In genomic region chr11:96075177-96075508, GRCm38 (mm10) we compare ENCODE assay signal across 9 mouse cellular contexts. TPM values are rescaled to one million over a fixed set of nuclear protein-coding genes. Genes with fewer than 3 reads are reported as not detected.
A peak's percentile ranks its signal among the peaks of the same experiment; 100 is the strongest.
DNase-seq lines count a peak whose midpoint lies in the region; ATAC-seq and TF ChIP-seq lines count a peak whose summit lies in the region.
"Had no signal": no experiment of that assay in that cellular context is flagged by ENCODE, and none has a peak within 500 bp of the region (broad histone marks: within the 10 kb centered on the region; RNA-seq: fewer than 3 reads in every experiment).

No protein-coding gene starts in this region.

- H3K4me2 ChIP-seq in heart, embryonic 13.5 days = peak overlapping the region; percentile 74
- H3K4me2 ChIP-seq in hindbrain, postnatal 0 days (ENCODE audit: low read depth, low read length) = peak overlapping the region; percentile 86
- peak overlapping the region; percentile 86 for H3K4me2 ChIP-seq in midbrain, embryonic 15.5 days

- peaks cover 27% of the 10 kb centered on the region for H3K4me1 ChIP-seq in heart, embryonic 13.5 days
- H3K4me1 ChIP-seq in hindbrain, postnatal 0 days (ENCODE audit: insufficient read depth, low read length) = no peaks in the 10 kb centered on the region
- peaks cover 22% of the 10 kb centered on the region for H3K4me1 ChIP-seq in midbrain, embryonic 15.5 days

- H3K9ac ChIP-seq in heart, embryonic 13.5 days = peak overlapping the region; percentile 95
- H3K9ac ChIP-seq in hindbrain, postnatal 0 days (replicated peaks; ENCODE audit: low read length) = peak overlapping the region; percentile 84
- peak overlapping the region; percentile 88 for H3K9ac ChIP-seq in midbrain, embryonic 15.5 days

- no peaks in the 10 kb centered on the region for H3K27me3 ChIP-seq in heart, embryonic 13.5 days (replicated peaks)
- H3K27me3 ChIP-seq in C2C12 (ENCODE audit: control insufficient read depth, insufficient read depth, insufficient read length) = no peaks in the 10 kb centered on the region
- H3K27me3 ChIP-seq in hindbrain, postnatal 0 days (ENCODE audit: insufficient read depth, low read length) = no peaks in the 10 kb centered on the region
- H3K27me3 ChIP-seq in midbrain, embryonic 15.5 days (replicated peaks) = no peaks in the 10 kb centered on the region

- peaks cover 30% of the 10 kb centered on the region for H3K36me3 ChIP-seq in heart, embryonic 13.5 days
- H3K36me3 ChIP-seq in C2C12 (ENCODE audit: control insufficient read depth, insufficient read depth) = peaks cover 23% of the 10 kb centered on the region
- peaks cover 5% of the 10 kb centered on the region; the same call in 1 of the 2 replicates for H3K36me3 ChIP-seq in hindbrain, postnatal 0 days (ENCODE audit: insufficient read depth, low read length)
- peaks cover 7% of the 10 kb centered on the region; the same call in 1 of the 2 replicates for H3K36me3 ChIP-seq in midbrain, embryonic 15.5 days (replicated peaks)

- peak overlapping the region; percentile 84 for H3K4me3 ChIP-seq in heart, embryonic 13.5 days
- H3K4me3 ChIP-seq in C2C12 (ENCODE audit: insufficient read depth, poor library complexity, severe bottlenecking) = peak overlapping the region; percentile 87
- peak overlapping the region; percentile 88 for H3K4me3 ChIP-seq in hindbrain, postnatal 0 days (ENCODE audit: low read length)
- peak overlapping the region; percentile 89 for H3K4me3 ChIP-seq in midbrain, embryonic 15.5 days

- H3K79me2 ChIP-seq in C2C12 (ENCODE audit: control insufficient read depth, insufficient read depth) = peaks cover 31% of the 10 kb centered on the region

- H3K27ac ChIP-seq in heart, embryonic 13.5 days (replicated peaks) = peak overlapping the region; percentile 89
- H3K27ac ChIP-seq in hindbrain, postnatal 0 days = peak overlapping the region; percentile 93
- H3K27ac ChIP-seq in midbrain, embryonic 15.5 days = peak overlapping the region; percentile 80

- 0% methylated on average over 15 of the region's 15 CpGs for WGBS in heart, embryonic 13.5 days
- WGBS in hindbrain, postnatal 0 days = under 1% methylated on average over 15 of the region's 15 CpGs
- WGBS in midbrain, embryonic 15.5 days = under 1% methylated on average over 15 of the region's 15 CpGs

- DNase-seq in heart, adult 8-10 months (ENCODE audit: low spot score) = no peak
- DNase-seq in hindbrain, postnatal 0 days (ENCODE audit: low spot score) = no peak
- DNase-seq in gastrocnemius, postnatal 36 days = no peak
- DNase-seq in ovary, postnatal 10 days (ENCODE audit: low spot score) = no peak

- TF ChIP-seq CTCF in C2C12 (IDR thresholded peaks at IDR 0.05; ENCODE audit: control insufficient read depth, insufficient read depth, insufficient read length) = no peak
- no peak for TF ChIP-seq CTCF in hindbrain, postnatal 0 days (IDR thresholded peaks at IDR 0.05; ENCODE audit: low read depth)

- no peaks in the 10 kb centered on the region for H3K9me3 ChIP-seq in heart, embryonic 13.5 days
- H3K9me3 ChIP-seq in hindbrain, postnatal 0 days (ENCODE audit: low read length) = no peaks in the 10 kb centered on the region
- H3K9me3 ChIP-seq in midbrain, embryonic 15.5 days = no peaks in the 10 kb centered on the region

- peak overlapping the region; percentile 90 for H3ac ChIP-seq in C2C12 (ENCODE audit: control insufficient read depth, insufficient read length, low read depth)

- no peak for ATAC-seq in heart, embryonic 13.5 days (ENCODE audit: extremely low read depth, insufficient number of reproducible peaks, low FRiP score, low TSS enrichment)
- ATAC-seq in common myeloid progenitor, adult 5-6 weeks (replicated peaks; ENCODE audit: low read depth, poor library complexity, severe bottlenecking) = peak; percentile 5; the same call in 1 of the 2 replicates
- ATAC-seq in hindbrain, postnatal 0 days = no peak
- ATAC-seq in midbrain, embryonic 15.5 days (replicated peaks) = 0 out of 2 replicates have a peak, but pooled peaks have one; percentile 0

- intact Hi-C loops in gastrocnemius, postnatal 36 days (cut with DNase I) = loop anchor here (5.0 kb wide), 1 partner anchor 38 kb away; no protein-coding TSS in a partner anchor

- H3K79me3 ChIP-seq in C2C12 (ENCODE audit: low read depth) = peaks cover 16% of the 10 kb centered on the region

TF ChIP-seq in C2C12, 6 proteins besides CTCF, POLR2A, EP300 and RAD21:
- no peak for TF ChIP-seq CEBPB (IDR thresholded peaks at IDR 0.05; ENCODE audit: low read depth)
- TF ChIP-seq MYOD1 (IDR thresholded peaks at IDR 0.05; ENCODE audit: control insufficient read depth, insufficient read length, low read depth) = no peak
- TF ChIP-seq MAX (IDR thresholded peaks at IDR 0.05) = no peak
- TF ChIP-seq USF1 (IDR thresholded peaks at IDR 0.05; ENCODE audit: low read depth) = no peak
- no peak for TF ChIP-seq MYOG (IDR thresholded peaks at IDR 0.05; ENCODE audit: control insufficient read depth, extremely low read depth, insufficient read length)
- no peak for TF ChIP-seq FOSL1 (IDR thresholded peaks at IDR 0.05; ENCODE audit: insufficient read depth, low read length, poor library complexity, severe bottlenecking)

RNA-seq across cellular contexts. Expression of gene Atp5g1, which starts 0.3 kb away (rescaled TPM):
- polyA plus RNA-seq in heart, embryonic 13.5 days (2015; fragmentation: Nextera tagmentation; extraction: Ambion mirVana) = 1,502 and 1,689 TPM in 2 replicates
- total RNA-seq in heart, adult 8-10 months (2022) = 1,000 to 10,000 TPM; 3,689 to 3,785 (median 3,746) TPM
- 857 TPM for polyA plus RNA-seq in C2C12 (2012; fragmentation: generic; extraction: Trizol)
- total RNA-seq in common myeloid progenitor, adult 5-6 weeks (2017) = 110 and 145 TPM in 2 replicates
- 703 and 894 TPM in 2 replicates for total RNA-seq in hindbrain, postnatal 0 days (2014; rRNA removed)
- 1,232 and 1,324 TPM in 2 replicates for polyA plus RNA-seq in hindbrain, postnatal 0 days (2015; fragmentation: Nextera tagmentation; extraction: Ambion mirVana)
- 546 and 607 TPM in 2 replicates for polyA plus RNA-seq in midbrain, embryonic 15.5 days (2015; fragmentation: Nextera tagmentation; extraction: Ambion mirVana)
- 1,000 to 10,000 TPM; 1,399 to 1,465 TPM for total RNA-seq in gastrocnemius, postnatal 36 days (2021)

RNA-seq across cellular contexts. Expression of gene Ube2z, which starts 10.0 kb away (rescaled TPM):
- polyA plus RNA-seq in heart, embryonic 13.5 days (2015; fragmentation: Nextera tagmentation; extraction: Ambion mirVana) = 31.5 and 33.1 TPM in 2 replicates
- 10 to 100 TPM; 28.1 to 32.7 (median 30.7) TPM for total RNA-seq in heart, adult 8-10 months (2022)
- 73.0 TPM for polyA plus RNA-seq in C2C12 (2012; fragmentation: generic; extraction: Trizol)
- 12.0 and 20.1 TPM in 2 replicates for total RNA-seq in common myeloid progenitor, adult 5-6 weeks (2017)
- total RNA-seq in hindbrain, postnatal 0 days (2014; rRNA removed) = 48.2 and 50.1 TPM in 2 replicates
- 30.3 and 32.9 TPM in 2 replicates for polyA plus RNA-seq in hindbrain, postnatal 0 days (2015; fragmentation: Nextera tagmentation; extraction: Ambion mirVana)
- polyA plus RNA-seq in midbrain, embryonic 15.5 days (2015; fragmentation: Nextera tagmentation; extraction: Ambion mirVana) = 41.4 and 44.0 TPM in 2 replicates
- total RNA-seq in gastrocnemius, postnatal 36 days (2021) = 10 to 100 TPM; 14.5 to 15.4 TPM

RNA-seq across cellular contexts. Expression of gene Calcoco2, which starts 36.6 kb away (rescaled TPM):
- not detected in 2 replicates for polyA plus RNA-seq in heart, embryonic 13.5 days (2015; fragmentation: Nextera tagmentation; extraction: Ambion mirVana)
- under 1 TPM in 1 of 4 experiments, not detected in 3; 0.29 TPM for total RNA-seq in heart, adult 8-10 months (2022)
- 0.02 TPM for polyA plus RNA-seq in C2C12 (2012; fragmentation: generic; extraction: Trizol)
- not detected in 2 replicates for total RNA-seq in common myeloid progenitor, adult 5-6 weeks (2017)
- total RNA-seq in hindbrain, postnatal 0 days (2014; rRNA removed) = not detected in 2 replicates
- polyA plus RNA-seq in hindbrain, postnatal 0 days (2015; fragmentation: Nextera tagmentation; extraction: Ambion mirVana) = 0.19 TPM in 2 replicates
- polyA plus RNA-seq in midbrain, embryonic 15.5 days (2015; fragmentation: Nextera tagmentation; extraction: Ambion mirVana) = not detected in 2 replicates
- not detected for total RNA-seq in gastrocnemius, postnatal 36 days (2021)
- total RNA-seq: layer of hippocampus, postnatal 25 days had no signal

RNA-seq across cellular contexts. Expression of gene Snf8, which starts 40.5 kb away (rescaled TPM):
- polyA plus RNA-seq in heart, embryonic 13.5 days (2015; fragmentation: Nextera tagmentation; extraction: Ambion mirVana) = 68.3 and 74.7 TPM in 2 replicates
- total RNA-seq in heart, adult 8-10 months (2022) = 10 to 100 TPM; 41.5 to 49.4 (median 46.7) TPM
- 106 TPM for polyA plus RNA-seq in C2C12 (2012; fragmentation: generic; extraction: Trizol)
- 41.2 and 42.4 TPM in 2 replicates for total RNA-seq in common myeloid progenitor, adult 5-6 weeks (2017)
- total RNA-seq in hindbrain, postnatal 0 days (2014; rRNA removed) = 18.6 and 21.4 TPM in 2 replicates
- 114 and 115 TPM in 2 replicates for polyA plus RNA-seq in hindbrain, postnatal 0 days (2015; fragmentation: Nextera tagmentation; extraction: Ambion mirVana)
- polyA plus RNA-seq in midbrain, embryonic 15.5 days (2015; fragmentation: Nextera tagmentation; extraction: Ambion mirVana) = 137 TPM in 2 replicates
- 10 to 100 TPM; 26.5 to 30.1 TPM for total RNA-seq in gastrocnemius, postnatal 36 days (2021)

RNA-seq across cellular contexts. Expression of gene Gip, which starts 50.8 kb away (rescaled TPM):
- not detected in 2 replicates for polyA plus RNA-seq in heart, embryonic 13.5 days (2015; fragmentation: Nextera tagmentation; extraction: Ambion mirVana)
- not detected for total RNA-seq in heart, adult 8-10 months (2022)
- polyA plus RNA-seq in C2C12 (2012; fragmentation: generic; extraction: Trizol) = not detected
- not detected in 2 replicates for total RNA-seq in common myeloid progenitor, adult 5-6 weeks (2017)
- total RNA-seq in hindbrain, postnatal 0 days (2014; rRNA removed) = not detected in 2 replicates
- not detected in 2 replicates for polyA plus RNA-seq in hindbrain, postnatal 0 days (2015; fragmentation: Nextera tagmentation; extraction: Ambion mirVana)
- not detected in 2 replicates for polyA plus RNA-seq in midbrain, embryonic 15.5 days (2015; fragmentation: Nextera tagmentation; extraction: Ambion mirVana)
- not detected for total RNA-seq in gastrocnemius, postnatal 36 days (2021)
- total RNA-seq: layer of hippocampus, postnatal 25 days had no signal

Comparison
In these comparisons a context has a peak if more than half of its experiments do, and no peak if none do; other contexts are left out.
1. ATAC-seq: peak in common myeloid progenitor, adult 5-6 weeks (single experiment) and midbrain, embryonic 15.5 days (single experiment); none in heart, embryonic 13.5 days (single experiment) and hindbrain, postnatal 0 days (single experiment).
2. Peak in every context shown above with its lines, with median percentiles within 50 percentile points of each other: H3K27ac ChIP-seq, H3K4me2 ChIP-seq, H3K4me3 ChIP-seq and H3K9ac ChIP-seq.